Mouse (Mus musculus): ENCODE measurements around the gene Cds1. TPM values are rescaled to one million over a fixed set of nuclear protein-coding genes. Genes with fewer than 3 reads are reported as not detected.
A peak's percentile ranks its signal among the peaks of the same experiment; 100 is the strongest.

Cds1 gene
- polyA plus RNA-seq, 1 experiment: 112 TPM

GRCm38 (mm10) chr5:101825111-101825911 lies 60.4 kb downstream of the Cds1 start:
- H3K27me3 ChIP-seq (ENCODE audit: control insufficient read depth, insufficient read depth, low read length): no peaks in the 10 kb centered on the region
- WGBS: 67% methylated on average over 13 of the region's 13 CpGs

GRCm38 (mm10) chr5:101826531-101826970 lies 61.6 kb downstream of the Cds1 start:
- WGBS: 3% methylated on average over 15 of the region's 15 CpGs
- H3K4me3 ChIP-seq (ENCODE audit: low read depth, low read length): peak overlapping the region; percentile 43
- H3K27ac ChIP-seq (ENCODE audit: insufficient read depth, low read depth, low read length): peak overlapping the region; percentile 95
- H3K27me3 ChIP-seq (ENCODE audit: control insufficient read depth, insufficient read depth, low read length): no peaks in the 10 kb centered on the region
- peaks cover 18% of the 10 kb centered on the region for H3K36me3 ChIP-seq (ENCODE audit: control insufficient read depth, insufficient read depth, low read length)
- H3K4me1 ChIP-seq (ENCODE audit: control insufficient read depth, insufficient read depth, insufficient read length, low read length): peaks cover 41% of the 10 kb centered on the region
- 0 out of 2 replicates have a peak, but pooled peaks have one; percentile 22 for TF ChIP-seq POLR2A (IDR thresholded peaks at IDR 0.05; ENCODE audit: low read depth, low read length)
- no peak for TF ChIP-seq CTCF (IDR thresholded peaks at IDR 0.05; ENCODE audit: extremely low read depth, insufficient read length, insufficient replicate concordance, low read depth, low read length)

More at GRCm38 (mm10) chr5:101825111-101825911, 60.4 kb downstream of the Cds1 start:
- no peak overlapping the region for H3K4me3 ChIP-seq (ENCODE audit: low read depth, low read length)
- peaks cover 41% of the 10 kb centered on the region for H3K4me1 ChIP-seq (ENCODE audit: control insufficient read depth, insufficient read depth, insufficient read length, low read length)
- no peak for TF ChIP-seq CTCF (IDR thresholded peaks at IDR 0.05; ENCODE audit: extremely low read depth, insufficient read length, insufficient replicate concordance, low read depth, low read length)
- no peak for TF ChIP-seq POLR2A (IDR thresholded peaks at IDR 0.05; ENCODE audit: low read depth, low read length)
- peaks cover 26% of the 10 kb centered on the region for H3K36me3 ChIP-seq (ENCODE audit: control insufficient read depth, insufficient read depth, low read length)
- no peak overlapping the region for H3K27ac ChIP-seq (ENCODE audit: insufficient read depth, low read depth, low read length)

- peak overlapping the region; percentile 95; the same call in 1 of the 2 replicates for H3K27ac ChIP-seq (ENCODE audit: insufficient read depth, low read depth, low read length)
- WGBS: 22% methylated on average over 12 of the region's 12 CpGs
- no peaks in the 10 kb centered on the region for H3K27me3 ChIP-seq (ENCODE audit: control insufficient read depth, insufficient read depth, low read length)
- TF ChIP-seq POLR2A (IDR thresholded peaks at IDR 0.05; ENCODE audit: low read depth, low read length) (no peak), CTCF (IDR thresholded peaks at IDR 0.05; ENCODE audit: extremely low read depth, insufficient read length, insufficient replicate concordance, low read depth, low read length) (no peak)
- H3K4me1 ChIP-seq (ENCODE audit: control insufficient read depth, insufficient read depth, insufficient read length, low read length): peaks cover 34% of the 10 kb centered on the region
- no peak overlapping the region for H3K4me3 ChIP-seq (ENCODE audit: low read depth, low read length)
- H3K36me3 ChIP-seq (ENCODE audit: control insufficient read depth, insufficient read depth, low read length): peaks cover 10% of the 10 kb centered on the region
Observed at GRCm38 (mm10) chr5:101827477-101827876, 62.5 kb downstream of the Cds1 start.

GRCm38 (mm10) chr5:101828932-101829331 lies 64.0 kb downstream of the Cds1 start:
- TF ChIP-seq POLR2A (IDR thresholded peaks at IDR 0.05; ENCODE audit: low read depth, low read length): no peak
- no peak for TF ChIP-seq CTCF (IDR thresholded peaks at IDR 0.05; ENCODE audit: extremely low read depth, insufficient read length, insufficient replicate concordance, low read depth, low read length)
- H3K4me1 ChIP-seq (ENCODE audit: control insufficient read depth, insufficient read depth, insufficient read length, low read length): peaks cover 34% of the 10 kb centered on the region
- H3K36me3 ChIP-seq (ENCODE audit: control insufficient read depth, insufficient read depth, low read length): peaks cover under 1% of the 10 kb centered on the region
- H3K4me3 ChIP-seq (ENCODE audit: low read depth, low read length): no peak overlapping the region
- no peak overlapping the region for H3K27ac ChIP-seq (ENCODE audit: insufficient read depth, low read depth, low read length)
- H3K27me3 ChIP-seq (ENCODE audit: control insufficient read depth, insufficient read depth, low read length): no peaks in the 10 kb centered on the region
- WGBS: 82% methylated on average over 3 of the region's 3 CpGs

- TF ChIP-seq CTCF (IDR thresholded peaks at IDR 0.05; ENCODE audit: extremely low read depth, insufficient read length, insufficient replicate concordance, low read depth, low read length): no peak
- no peak for TF ChIP-seq POLR2A (IDR thresholded peaks at IDR 0.05; ENCODE audit: low read depth, low read length)
- Histone ChIP-seq H3K4me1 (ENCODE audit: control insufficient read depth, insufficient read depth, insufficient read length, low read length) (peaks cover 34% of the 10 kb centered on the region), H3K4me3 (ENCODE audit: low read depth, low read length) (0 out of 2 replicates have a peak overlapping the region, but pooled peaks have one; percentile 23), H3K27me3 (ENCODE audit: control insufficient read depth, insufficient read depth, low read length) (no peaks in the 10 kb centered on the region), H3K36me3 (ENCODE audit: control insufficient read depth, insufficient read depth, low read length) (peaks cover 2% of the 10 kb centered on the region), H3K27ac (ENCODE audit: insufficient read depth, low read depth, low read length) (peak overlapping the region; percentile 94)
- 29% methylated on average over 8 of the region's 8 CpGs for WGBS
Observed at GRCm38 (mm10) chr5:101830180-101830579, 65.2 kb downstream of the Cds1 start.

GRCm38 (mm10) chr5:101832042-101832441 lies 67.1 kb downstream of the Cds1 start:
- H3K4me3 ChIP-seq (ENCODE audit: low read depth, low read length): no peak overlapping the region
- H3K27me3 ChIP-seq (ENCODE audit: control insufficient read depth, insufficient read depth, low read length): no peaks in the 10 kb centered on the region
- H3K4me1 ChIP-seq (ENCODE audit: control insufficient read depth, insufficient read depth, insufficient read length, low read length): peaks cover 31% of the 10 kb centered on the region
- 97% methylated on average over 6 of the region's 6 CpGs for WGBS
- TF ChIP-seq POLR2A (IDR thresholded peaks at IDR 0.05; ENCODE audit: low read depth, low read length) (no peak), CTCF (IDR thresholded peaks at IDR 0.05; ENCODE audit: extremely low read depth, insufficient read length, insufficient replicate concordance, low read depth, low read length) (no peak)
- no peak overlapping the region for H3K27ac ChIP-seq (ENCODE audit: insufficient read depth, low read depth, low read length)
- H3K36me3 ChIP-seq (ENCODE audit: control insufficient read depth, insufficient read depth, low read length): peaks cover 10% of the 10 kb centered on the region

- WGBS: 76% methylated on average over 5 of the region's 5 CpGs
- Histone ChIP-seq H3K4me1 (ENCODE audit: control insufficient read depth, insufficient read depth, insufficient read length, low read length) (peaks cover 22% of the 10 kb centered on the region; the same call in 1 of the 2 replicates), H3K4me3 (ENCODE audit: low read depth, low read length) (no peak overlapping the region), H3K27ac (ENCODE audit: insufficient read depth, low read depth, low read length) (no peak overlapping the region), H3K36me3 (ENCODE audit: control insufficient read depth, insufficient read depth, low read length) (peaks cover 10% of the 10 kb centered on the region), H3K27me3 (ENCODE audit: control insufficient read depth, insufficient read depth, low read length) (no peaks in the 10 kb centered on the region)
- TF ChIP-seq POLR2A (IDR thresholded peaks at IDR 0.05; ENCODE audit: low read depth, low read length): no peak
- TF ChIP-seq CTCF (IDR thresholded peaks at IDR 0.05; ENCODE audit: extremely low read depth, insufficient read length, insufficient replicate concordance, low read depth, low read length): no peak
Observed at GRCm38 (mm10) chr5:101832991-101833390, 68.1 kb downstream of the Cds1 start.

All from small intestine, adult 2 months (tissue).